Mouse (Mus musculus) neural tube, embryonic 14.5 days (tissue): ENCODE measurements at regions not wholly inside any gene's neighbourhood (a gene's known extent, or its start where the extent isn't known, plus 50 kb on each side); places are given as distances from the start of the nearest gene placed in this dataset.

Source experiments
- ATAC-seq: fragments of 200-750 bp; cut with Nextera tagmentation; 2 replicates; pipeline ENCODE4 v1.8.0; 2017; ENCODE audit warnings: low read depth, mild to moderate bottlenecking, moderate TSS enrichment, moderate library complexity
- H3K27ac ChIP-seq: fragments of 300-500 bp; sonication (generic); 2 replicates; pipeline ENCODE4 v1.5.1; 2014; ENCODE audit warnings: low read depth, mild to moderate bottlenecking, control low read depth, low read length, moderate library complexity, mixed read lengths
- H3K27me3 ChIP-seq: fragments of 300-500 bp; sonication (generic); 2 replicates; pipeline ENCODE4 v1.6.1; 2014; ENCODE audit warnings: low read length; ENCODE audit not compliant: control insufficient read depth, insufficient read depth
- H3K36me3 ChIP-seq: fragments of 300-500 bp; sonication (generic); 2 replicates; pipeline ENCODE4 v1.6.1; 2014; ENCODE audit warnings: low read length, mixed read lengths; ENCODE audit not compliant: control insufficient read depth, insufficient read depth
- H3K4me1 ChIP-seq: fragments of 300-500 bp; sonication (generic); 2 replicates; pipeline ENCODE4 v1.6.1; 2014; ENCODE audit warnings: low read length; ENCODE audit not compliant: control insufficient read depth, insufficient read depth
- H3K4me2 ChIP-seq: fragments of 300-500 bp; sonication (generic); 2 replicates; pipeline ENCODE4 v1.6.1; 2014; ENCODE audit warnings: mild to moderate bottlenecking, low read depth, low read length, control low read depth
- H3K4me3 ChIP-seq: fragments of 300-500 bp; sonication (generic); 2 replicates; pipeline ENCODE4 v1.5.1; 2014; ENCODE audit warnings: low read depth, low read length, control low read depth, mixed read lengths
- H3K9ac ChIP-seq: fragments of 300-500 bp; sonication (generic); replicated peaks from 2 replicates; pipeline ENCODE4 v1.6.1; 2014; ENCODE audit warnings: low read depth, mild to moderate bottlenecking, control low read depth, low read length, mixed read lengths
- H3K9me3 ChIP-seq: fragments of 300-500 bp; sonication (generic); 2 replicates; pipeline ENCODE4 v1.6.1; 2016; ENCODE audit warnings: low read length; ENCODE audit not compliant: control insufficient read depth
- WGBS: fragments of 180-500 bp; shearing (Covaris S2); extraction: QIAGEN DNeasy Blood & Tissue Kit; methylation state at CpG from one replicate; pipeline ENCODE4 v1.1.7; 2014; 5-methylcytosine and 5-hydroxymethylcytosine counted together

GRCm38 (mm10) chr19:15481605-15482004, 465.5 kb downstream of the Psat1 start:
- no peak for ATAC-seq
- 10% methylated on average over 8 of the region's 8 CpGs for WGBS

DNA sequence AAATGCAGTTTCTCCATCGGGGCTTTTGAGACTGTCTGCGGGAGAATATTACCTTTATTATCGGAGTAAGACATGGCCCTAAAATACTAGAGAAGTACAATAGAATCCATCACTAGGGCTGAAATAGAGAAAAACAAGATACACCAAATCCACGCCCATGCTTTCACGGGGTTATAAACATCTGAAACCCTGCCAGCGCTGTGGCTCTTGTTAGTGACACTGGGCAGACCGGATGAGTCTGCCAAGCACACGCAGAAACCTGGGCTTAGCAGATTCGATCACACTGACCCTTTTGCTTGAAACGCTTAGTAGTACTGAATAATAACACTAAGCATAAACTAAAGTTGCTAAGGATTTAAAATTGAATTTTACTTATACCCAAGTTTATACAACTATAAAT, 477.6 kb downstream of the Psat1 start:
- Histone ChIP-seq H3K27ac (no peak overlapping the region), H3K36me3 (no peaks in the 10 kb centered on the region), H3K4me1 (peaks cover 5% of the 10 kb centered on the region; the same call in 1 of the 2 replicates), H3K4me3 (no peak overlapping the region), H3K9ac (no peak overlapping the region), H3K4me2 (no peak overlapping the region), H3K9me3 (no peaks in the 10 kb centered on the region), H3K27me3 (no peaks in the 10 kb centered on the region)
- no peak for ATAC-seq
- 87% methylated on average over 10 of the region's 10 CpGs for WGBS

More at GRCm38 (mm10) chr19:15481605-15482004, 465.5 kb downstream of the Psat1 start:
- Histone ChIP-seq H3K9ac (no peak overlapping the region), H3K9me3 (no peaks in the 10 kb centered on the region), H3K36me3 (no peaks in the 10 kb centered on the region), H3K4me2 (no peak overlapping the region), H3K27ac (no peak overlapping the region), H3K4me1 (no peaks in the 10 kb centered on the region), H3K27me3 (no peaks in the 10 kb centered on the region), H3K4me3 (no peak overlapping the region)

GRCm38 (mm10) chr19:15466713-15467112, 480.4 kb downstream of the Psat1 start:
- Histone ChIP-seq H3K27me3 (no peaks in the 10 kb centered on the region), H3K4me1 (peaks cover 5% of the 10 kb centered on the region; the same call in 1 of the 2 replicates), H3K9me3 (no peaks in the 10 kb centered on the region), H3K36me3 (no peaks in the 10 kb centered on the region), H3K4me2 (no peak overlapping the region), H3K27ac (no peak overlapping the region), H3K4me3 (no peak overlapping the region), H3K9ac (no peak overlapping the region)
- whole genome bisulfite sequencing, result 88% methylated on average over 8 of the region's 8 CpGs
- ATAC-seq, result no peak

DNA sequence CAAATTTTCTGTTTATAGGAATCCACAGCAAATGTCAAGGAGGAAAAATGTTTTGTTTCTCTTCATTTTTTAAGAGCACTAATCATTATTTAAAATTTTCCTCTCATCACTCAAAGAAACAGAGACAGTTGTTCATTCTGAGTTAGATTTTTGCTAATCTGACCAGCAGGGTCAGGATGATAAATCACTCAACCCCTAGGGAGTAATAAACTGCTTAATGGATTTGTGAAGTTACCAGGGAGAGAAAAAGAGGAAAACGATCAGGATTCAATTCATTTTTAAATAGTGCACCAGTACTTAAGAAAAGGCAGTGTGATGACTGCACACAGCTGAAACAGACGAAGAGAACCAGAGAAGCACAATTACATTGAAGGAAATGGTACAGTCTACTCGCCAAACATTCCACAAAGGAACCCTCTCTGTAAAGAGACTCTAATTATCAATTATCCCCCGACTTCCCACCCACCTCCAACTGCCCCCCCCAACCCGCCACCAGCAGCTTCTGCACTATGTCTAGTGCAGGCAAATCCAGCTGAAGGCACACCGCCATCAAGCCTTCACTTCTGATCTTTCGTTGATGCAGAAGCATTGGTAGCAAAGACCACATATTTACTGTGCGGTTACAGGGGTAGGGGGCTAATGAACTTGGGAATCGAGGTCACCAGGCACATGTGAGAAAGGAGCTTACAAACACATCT, 481.9 kb downstream of the Psat1 start:
- ATAC-seq, result no peak
- 26% methylated on average over 9 of the region's 9 CpGs for WGBS
- Histone ChIP-seq H3K27me3 (no peaks in the 10 kb centered on the region), H3K4me1 (peaks cover 5% of the 10 kb centered on the region; the same call in 1 of the 2 replicates), H3K9ac (no peak overlapping the region), H3K36me3 (no peaks in the 10 kb centered on the region), H3K4me3 (no peak overlapping the region), H3K4me2 (no peak overlapping the region), H3K9me3 (no peaks in the 10 kb centered on the region), H3K27ac (no peak overlapping the region)

DNA sequence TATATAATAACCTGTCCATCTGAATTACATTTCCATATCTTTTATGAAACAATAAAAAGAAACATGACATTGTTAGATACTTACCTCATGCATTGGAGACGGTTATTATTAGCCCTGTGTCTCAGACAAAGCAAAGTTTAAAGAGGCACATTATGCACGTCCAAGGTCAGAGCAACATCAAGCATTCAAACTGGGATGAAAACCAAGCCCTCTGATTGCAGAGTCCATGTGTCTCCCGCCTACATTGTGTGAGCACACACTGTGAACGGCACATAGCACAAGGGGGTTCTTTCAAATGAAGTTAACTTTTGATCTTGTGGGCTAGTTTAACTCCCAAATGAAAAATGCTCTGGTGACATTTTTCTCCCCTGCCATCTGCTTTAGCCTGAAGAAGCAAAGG, 489.3 kb downstream of the Psat1 start:
- no peak for ATAC-seq
- no peaks in the 10 kb centered on the region for H3K36me3 ChIP-seq
- no peak overlapping the region for H3K4me2 ChIP-seq
- no peaks in the 10 kb centered on the region for H3K9me3 ChIP-seq
- H3K27ac ChIP-seq, result no peak overlapping the region
- 0 out of 2 replicates have a peak, but pooled peaks cover 6% of the 10 kb centered on the region for H3K4me1 ChIP-seq
- no peak overlapping the region for H3K4me3 ChIP-seq
- H3K27me3 ChIP-seq, result no peaks in the 10 kb centered on the region
- H3K9ac ChIP-seq, result no peak overlapping the region
- whole genome bisulfite sequencing, result 23% methylated on average over 4 of the region's 4 CpGs

DNA sequence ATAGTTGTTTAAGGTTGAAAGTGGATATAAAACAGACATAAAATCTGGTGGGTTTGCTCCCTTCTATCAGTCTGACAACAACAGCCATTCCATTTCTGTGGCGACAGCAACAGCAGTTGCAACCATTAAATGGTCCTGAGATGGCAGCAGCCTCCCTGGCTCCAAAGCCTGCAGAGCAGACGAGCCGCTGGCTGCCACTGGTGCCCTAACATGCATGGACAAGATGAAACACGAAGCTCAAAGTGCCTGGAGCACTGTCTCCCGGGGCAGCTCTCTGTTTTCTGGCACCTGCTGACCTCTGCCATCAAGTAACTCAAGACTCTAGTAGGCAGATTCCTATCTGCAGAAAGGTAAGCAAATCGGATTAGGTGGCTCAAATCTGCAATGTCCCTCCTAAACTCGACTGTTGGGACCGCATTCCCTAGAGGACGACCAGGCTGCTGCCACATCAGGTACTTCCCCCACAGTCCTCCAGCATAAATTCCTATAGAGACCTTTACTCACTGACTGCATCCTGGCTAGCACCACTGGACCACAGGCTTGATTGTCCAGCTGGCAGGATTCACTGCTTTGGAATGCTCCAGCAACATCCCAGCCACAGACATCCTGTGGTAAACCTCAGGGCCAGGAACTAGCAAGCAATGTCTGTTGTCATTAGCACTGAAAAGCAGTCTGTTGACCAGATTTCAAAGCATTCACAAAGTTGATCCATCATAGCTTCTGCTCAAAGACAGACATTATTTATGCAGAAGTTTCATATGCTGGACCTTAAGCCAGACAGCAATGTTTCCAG, 490.0 kb downstream of the Psat1 start:
- Histone ChIP-seq H3K4me2 (no peak overlapping the region), H3K27me3 (no peaks in the 10 kb centered on the region), H3K4me1 (0 out of 2 replicates have a peak, but pooled peaks cover 6% of the 10 kb centered on the region), H3K9me3 (no peaks in the 10 kb centered on the region), H3K36me3 (no peaks in the 10 kb centered on the region), H3K9ac (no peak overlapping the region), H3K4me3 (no peak overlapping the region), H3K27ac (no peak overlapping the region)
- no peak for ATAC-seq
- WGBS, result 38% methylated on average over 9 of the region's 9 CpGs

- no peak overlapping the region for H3K4me2 ChIP-seq
- no peaks in the 10 kb centered on the region for H3K9me3 ChIP-seq
- no peak overlapping the region for H3K4me3 ChIP-seq
- H3K4me1 ChIP-seq, result no peaks in the 10 kb centered on the region
- 74% methylated on average over 5 of the region's 5 CpGs for WGBS
- no peak for ATAC-seq
- no peaks in the 10 kb centered on the region for H3K36me3 ChIP-seq
- no peak overlapping the region for H3K27ac ChIP-seq
- no peak overlapping the region for H3K9ac ChIP-seq
- H3K27me3 ChIP-seq, result no peaks in the 10 kb centered on the region
Measured at GRCm38 (mm10) chr19:15448989-15449388, 498.1 kb downstream of the Psat1 start.

- peak; percentile 51; the same call in 1 of the 2 replicates for ATAC-seq
- H3K4me2 ChIP-seq, result no peak overlapping the region
- no peak overlapping the region for H3K9ac ChIP-seq
- no peaks in the 10 kb centered on the region for H3K36me3 ChIP-seq
- no peak overlapping the region for H3K27ac ChIP-seq
- no peak overlapping the region for H3K4me3 ChIP-seq
- H3K9me3 ChIP-seq, result no peaks in the 10 kb centered on the region
- no peaks in the 10 kb centered on the region for H3K27me3 ChIP-seq
- 56% methylated on average over 5 of the region's 5 CpGs for WGBS
- no peaks in the 10 kb centered on the region for H3K4me1 ChIP-seq
Measured at GRCm38 (mm10) chr19:15431798-15432197, 515.3 kb downstream of the Psat1 start.

DNA sequence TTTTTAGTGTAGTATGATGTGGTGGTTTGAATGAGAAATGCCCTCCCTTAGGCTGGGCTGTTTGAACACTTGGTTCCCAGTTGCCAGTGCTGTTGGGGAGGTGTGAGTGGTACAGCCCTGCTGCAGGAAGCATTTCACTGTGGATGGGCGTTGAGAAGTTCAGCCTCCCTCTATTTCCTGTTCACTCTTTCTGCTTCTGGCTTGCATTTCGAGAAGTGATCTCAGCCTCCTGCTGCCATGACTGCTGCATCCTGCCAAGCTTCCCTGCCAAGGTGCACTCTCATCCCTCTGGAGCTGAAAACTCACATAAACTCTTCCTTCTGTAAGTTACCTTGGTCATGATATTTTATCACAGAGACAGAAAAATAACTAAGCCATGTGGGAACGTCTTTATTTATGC, 525.8 kb downstream of the Psat1 start:
- no peak overlapping the region for H3K9ac ChIP-seq
- no peak overlapping the region for H3K4me2 ChIP-seq
- no peaks in the 10 kb centered on the region for H3K4me1 ChIP-seq
- no peak for ATAC-seq
- 64% methylated on average over 3 of the region's 3 CpGs for WGBS
- no peak overlapping the region for H3K4me3 ChIP-seq
- H3K9me3 ChIP-seq, result no peaks in the 10 kb centered on the region
- H3K27me3 ChIP-seq, result no peaks in the 10 kb centered on the region
- H3K27ac ChIP-seq, result no peak overlapping the region
- no peaks in the 10 kb centered on the region for H3K36me3 ChIP-seq
